Mouse (Mus musculus) lung, postnatal 10 days (tissue): ENCODE measurements at regions not wholly inside any gene's neighbourhood (a gene's known extent, or its start where the extent isn't known, plus 50 kb on each side); places are given as distances from the start of the nearest gene placed in this dataset.

ENCODE experiments used
- DNase-seq: peaks from one replicate; pipeline ENCODE4 v3.0.0; 2021

- DNase-seq: no peak
These were observed 1284.6 kb upstream of the Cited2 start for GRCm38 (mm10) chr10:16438414-16438813.

DNA sequence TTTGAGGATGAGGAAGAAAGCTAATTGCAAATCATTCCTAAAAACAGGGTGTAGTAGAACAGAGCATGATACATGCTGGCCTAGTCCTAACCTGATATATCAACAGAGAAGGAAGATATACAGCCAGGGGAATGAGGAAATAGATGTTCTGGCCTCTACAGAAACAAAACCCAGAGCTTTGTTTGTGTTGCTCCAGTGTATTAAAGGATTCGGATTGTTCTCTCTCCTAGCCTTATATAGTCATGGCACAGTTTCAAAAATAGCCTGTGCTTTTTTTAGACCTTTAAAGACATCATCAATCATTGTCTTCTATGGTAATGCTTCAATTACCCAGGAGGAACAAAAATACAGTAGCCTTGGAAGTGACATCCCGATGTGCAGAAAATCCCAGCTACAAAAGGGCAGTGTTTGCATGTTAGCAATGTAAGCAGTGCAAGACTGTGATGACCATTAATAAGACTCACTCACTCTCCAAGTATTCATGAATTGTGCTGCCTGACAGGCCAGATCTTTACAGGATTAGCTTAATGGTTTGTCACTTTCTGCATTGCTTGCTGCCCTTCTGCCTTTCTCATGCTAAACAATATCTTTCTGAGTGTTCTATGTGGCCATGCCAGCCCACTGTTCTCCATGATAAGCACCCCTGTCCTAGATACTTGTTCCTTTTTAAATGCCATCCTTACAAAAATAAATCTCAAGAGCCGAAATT, 1281.9 kb upstream of the Cited2 start:
- DNase-seq: no peak

DNA sequence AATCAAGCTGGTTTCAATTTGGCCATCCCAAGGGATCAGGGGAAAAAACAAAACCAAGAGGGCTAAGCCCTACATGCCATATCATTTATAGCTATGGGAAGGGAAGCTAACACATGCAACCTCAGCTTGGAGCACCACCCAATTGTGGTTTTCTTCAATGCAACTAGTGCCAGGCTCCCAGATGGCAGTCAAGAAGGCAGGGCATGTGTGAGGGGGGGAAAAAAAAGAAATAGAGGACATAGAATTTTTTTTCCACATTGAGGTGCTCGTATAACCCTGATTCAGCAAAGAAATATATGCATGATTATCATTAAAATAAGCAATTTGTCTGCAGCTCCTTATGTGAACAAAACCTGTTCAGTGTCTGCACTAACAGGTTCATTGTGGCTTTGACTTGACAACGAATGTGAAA, 1281.4 kb upstream of the Cited2 start:
- DNase-seq: no peak

- no peak for DNase-seq
These were observed 1279.1 kb upstream of the Cited2 start for GRCm38 (mm10) chr10:16443901-16444300.

- DNase-seq: no peak
These were observed 1255.1 kb upstream of the Cited2 start for GRCm38 (mm10) chr10:16467935-16468334.

- no peak for DNase-seq
These were observed 1253.3 kb upstream of the Cited2 start for GRCm38 (mm10) chr10:16469711-16470110.

DNA sequence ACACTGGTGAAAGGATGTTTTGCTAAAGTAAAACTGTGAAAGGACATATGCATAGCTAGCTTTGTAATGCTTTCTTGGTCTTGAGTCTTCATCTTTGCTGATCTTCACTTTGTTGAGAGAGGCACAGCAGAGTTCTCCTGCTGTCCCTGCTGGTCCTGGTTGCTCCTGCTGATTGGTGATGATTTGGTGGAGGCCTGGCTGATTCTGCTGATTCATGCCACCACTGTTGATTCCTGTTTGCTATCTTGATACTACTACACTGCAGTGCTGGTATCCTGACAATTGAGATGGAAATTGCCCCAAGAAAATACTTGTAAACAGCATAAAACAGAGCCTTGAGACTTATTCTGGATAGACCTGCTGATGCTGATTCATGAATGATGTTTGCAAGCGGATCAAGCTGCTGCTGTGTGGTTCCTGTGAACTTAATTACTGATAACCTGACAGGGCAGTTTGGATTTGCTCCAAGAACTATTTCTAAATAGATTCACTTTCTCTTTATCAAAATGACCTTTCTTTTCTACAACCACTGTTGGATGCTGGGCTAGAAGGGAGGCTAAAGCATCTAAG, 1249.0 kb upstream of the Cited2 start:
- DNase-seq: no peak

- DNase-seq: no peak
These were observed 1224.4 kb upstream of the Cited2 start for GRCm38 (mm10) chr10:16498580-16498979.

DNA sequence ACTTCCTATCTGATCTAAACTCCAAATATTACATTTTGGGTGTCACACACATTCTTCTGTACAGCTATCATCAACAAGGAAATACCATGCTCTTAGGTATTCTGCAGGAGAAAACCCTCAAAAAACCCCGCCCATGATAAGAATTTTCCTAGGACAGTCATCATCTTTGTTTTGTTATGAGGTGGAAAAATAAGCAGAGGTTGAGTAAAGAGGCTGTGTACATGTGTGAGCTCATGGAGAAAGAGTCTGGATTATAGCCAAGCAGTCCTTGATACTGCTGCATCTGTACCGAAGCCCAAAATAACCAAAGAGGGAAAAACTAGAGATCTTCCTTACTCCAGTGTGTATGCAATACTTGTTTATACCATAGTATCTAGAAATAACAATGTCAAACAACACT, 1215.3 kb upstream of the Cited2 start:
- no peak for DNase-seq

DNA sequence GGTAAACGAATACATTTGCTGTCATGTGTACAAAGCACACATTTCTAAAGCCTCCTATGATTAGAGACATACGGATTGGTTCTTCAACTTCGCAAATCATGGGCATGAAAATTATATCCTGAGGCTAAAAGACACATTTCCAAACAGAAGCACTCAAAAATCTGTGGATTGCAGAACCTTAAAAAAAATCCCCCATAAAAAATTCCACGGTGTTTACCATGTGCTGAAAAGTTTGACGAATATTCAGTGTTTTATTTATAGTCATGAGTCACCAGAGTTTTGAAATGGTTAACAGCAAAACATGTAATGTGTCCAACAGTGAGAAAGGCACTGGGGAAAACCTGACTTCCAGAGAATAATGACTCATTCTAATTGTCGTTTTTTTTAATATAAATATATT, 1214.9 kb upstream of the Cited2 start:
- DNase-seq: no peak

GRCm38 (mm10) chr10:16514656-16515055, 1208.4 kb upstream of the Cited2 start:
- no peak for DNase-seq

DNA sequence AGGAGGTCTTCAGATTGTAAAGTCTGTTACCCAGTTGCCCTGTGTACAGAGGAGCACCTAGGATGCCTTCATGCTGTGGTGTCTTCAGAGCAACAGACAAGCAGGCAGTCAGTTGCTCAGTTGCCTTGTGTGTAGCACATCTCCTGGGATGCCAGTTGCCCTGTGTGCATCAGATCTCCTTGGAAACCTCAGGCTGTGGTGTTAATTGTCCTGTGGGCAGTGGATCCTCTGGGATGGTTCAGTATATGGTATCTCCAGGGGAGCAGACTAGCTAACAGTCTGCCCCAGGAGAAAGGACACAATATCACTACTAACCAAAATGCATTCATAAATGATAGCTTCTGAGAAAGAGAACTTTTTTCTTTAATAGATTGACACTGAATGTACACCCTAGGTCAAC, 1201.1 kb upstream of the Cited2 start:
- no peak for DNase-seq

GRCm38 (mm10) chr10:16524101-16524500, 1198.9 kb upstream of the Cited2 start:
- DNase-seq: no peak

DNA sequence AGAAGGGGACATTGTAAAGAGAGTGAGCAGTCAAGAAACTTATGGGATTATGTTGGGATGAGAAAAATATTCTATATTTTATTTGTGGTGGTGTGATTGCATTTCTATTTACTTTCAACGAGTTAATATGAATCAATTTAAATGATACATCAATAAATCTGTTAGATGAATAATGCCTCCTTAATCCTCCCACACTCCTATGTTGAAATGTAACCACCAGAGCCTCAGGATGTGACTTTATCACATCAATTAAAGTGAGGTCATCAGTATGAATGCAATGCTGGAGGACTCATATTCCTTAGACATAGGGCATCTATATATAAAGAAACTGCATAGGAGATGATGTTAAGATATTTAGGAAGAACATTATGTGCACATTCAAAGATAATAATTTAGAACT, 1195.3 kb upstream of the Cited2 start:
- no peak for DNase-seq

- no peak for DNase-seq
These were observed 1185.4 kb upstream of the Cited2 start for GRCm38 (mm10) chr10:16537660-16538059.

- DNase-seq: no peak
These were observed 1184.6 kb upstream of the Cited2 start for GRCm38 (mm10) chr10:16538379-16538778.

DNA sequence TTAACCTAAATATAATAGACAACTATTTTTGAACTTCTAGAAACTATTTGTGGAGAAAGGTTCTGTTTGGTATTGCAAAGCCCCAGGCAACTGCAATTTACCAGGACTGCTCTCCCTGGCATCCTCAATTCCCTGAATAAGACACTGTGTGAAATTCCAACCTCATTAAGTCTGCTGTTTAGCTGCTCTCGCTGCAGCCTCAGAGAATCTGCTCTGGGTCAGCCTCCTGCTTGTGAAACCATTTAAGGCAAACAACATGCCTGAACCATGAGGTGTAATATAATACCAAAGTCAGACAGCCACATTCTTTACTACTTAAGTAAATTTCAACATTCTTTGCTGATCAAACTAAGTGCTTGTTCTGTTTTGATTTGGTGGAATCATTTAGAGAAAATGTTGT, 1177.6 kb upstream of the Cited2 start:
- peak; percentile 2 for DNase-seq

- DNase-seq: peak; percentile 49
These were observed 1170.0 kb upstream of the Cited2 start for GRCm38 (mm10) chr10:16552861-16553635.

DNA sequence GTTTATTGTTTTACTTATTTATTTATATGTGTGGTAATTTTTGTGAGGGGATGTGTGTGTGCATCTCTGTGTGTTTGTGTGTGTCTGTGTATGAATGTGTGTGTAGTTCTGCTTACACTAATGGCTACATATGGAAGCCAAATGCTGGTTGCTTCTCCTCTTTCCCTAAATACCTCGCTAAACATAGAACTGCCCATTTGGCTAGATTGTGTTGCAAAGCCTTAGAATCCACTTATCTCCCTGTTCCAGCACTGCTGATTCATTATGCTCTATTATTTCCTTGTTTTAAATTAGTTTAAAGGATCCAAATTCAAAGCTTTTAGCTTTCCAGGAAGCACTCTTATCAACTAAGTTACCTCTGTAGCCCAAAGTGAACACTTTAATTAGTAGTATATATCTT, 1148.5 kb upstream of the Cited2 start:
- DNase-seq: no peak

- DNase-seq: no peak
These were observed 1144.4 kb upstream of the Cited2 start for GRCm38 (mm10) chr10:16578554-16579078.

DNA sequence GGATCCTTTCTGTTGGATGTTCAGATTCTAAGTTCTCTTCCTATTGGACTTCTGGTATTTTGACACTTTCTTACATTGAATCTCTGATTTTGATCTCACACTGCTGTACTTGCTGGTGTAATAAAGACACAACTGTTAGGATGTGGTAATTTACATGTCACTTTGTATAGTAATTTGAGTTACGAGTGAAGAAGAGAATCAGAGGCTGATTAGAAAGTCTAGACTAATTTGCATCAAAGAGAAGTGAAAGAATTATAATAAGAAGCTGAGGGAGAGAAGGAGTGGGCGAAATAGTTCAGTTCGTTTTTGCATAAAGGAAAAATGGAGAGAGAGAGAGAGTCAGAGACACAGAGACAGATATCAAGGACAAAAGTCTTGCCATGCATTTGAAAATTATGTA, 1142.8 kb upstream of the Cited2 start:
- DNase-seq: no peak

DNA sequence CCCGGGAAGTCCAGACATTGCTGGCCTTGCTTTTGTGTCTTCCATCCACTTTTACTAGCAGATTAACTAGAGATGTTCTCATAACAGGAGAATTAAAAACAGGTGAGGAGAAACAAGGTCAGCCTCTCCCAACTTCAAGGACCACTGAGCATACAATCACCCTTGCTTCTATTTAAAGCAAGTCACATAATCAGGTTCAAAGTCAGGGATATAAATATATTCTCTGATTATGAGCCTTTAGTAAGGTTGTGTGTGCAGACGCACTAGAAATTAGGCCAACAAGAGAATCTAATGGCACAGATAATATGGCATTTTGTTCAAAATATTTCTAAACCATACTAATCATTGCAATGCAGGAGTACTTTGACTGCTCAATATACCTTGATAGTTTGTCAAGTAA, 1134.2 kb upstream of the Cited2 start:
- DNase-seq: no peak

GRCm38 (mm10) chr10:16589399-16589798, 1133.6 kb upstream of the Cited2 start:
- DNase-seq: no peak

GRCm38 (mm10) chr10:16592870-16593269, 1130.1 kb upstream of the Cited2 start:
- no peak for DNase-seq
